11 mouse cellular contexts compared by ENCODE assay signal in the genomic region with DNA sequence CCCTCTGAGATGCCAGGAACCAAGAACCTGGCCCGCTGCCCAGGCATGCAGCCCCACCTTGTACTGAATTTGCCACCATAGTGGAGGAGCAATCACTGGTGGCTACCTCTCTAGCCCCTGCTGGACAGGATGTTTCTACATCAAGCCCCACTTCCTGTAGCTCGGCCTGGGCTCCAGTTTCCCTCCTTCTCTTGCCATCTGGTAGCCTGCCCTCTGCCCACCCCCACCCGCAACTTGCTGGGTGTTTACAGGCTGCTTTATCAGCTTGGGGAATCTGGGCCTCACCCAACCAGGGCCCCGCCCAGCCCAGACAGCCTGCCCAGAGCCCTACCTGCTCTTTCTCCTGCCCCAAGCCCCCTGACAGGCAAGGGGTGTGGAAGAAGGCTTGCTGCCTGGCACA. TPM values are rescaled to one million over a fixed set of nuclear protein-coding genes. Genes with fewer than 3 reads are reported as not detected.
DNase-seq lines count a peak whose midpoint lies in the region; ATAC-seq lines count a peak whose summit lies in the region.
"Had no signal": no experiment of that assay in that cellular context is flagged by ENCODE, and none has a peak within 500 bp of the region (broad histone marks: within the 10 kb centered on the region; RNA-seq: fewer than 3 reads in every experiment).

No protein-coding gene starts in this region.

- ATAC-seq in heart, embryonic 11.5 days (replicated peaks; ENCODE audit: insufficient number of reproducible peaks, low FRiP score, low TSS enrichment): no peak
- ATAC-seq in common myeloid progenitor, adult 5-6 weeks (replicated peaks; ENCODE audit: low read depth, poor library complexity, severe bottlenecking): peak; percentile 57
- ATAC-seq in lung, embryonic 16.5 days (ENCODE audit: low read depth): peak; percentile 74; the same call in 1 of the 2 replicates
- no peak for ATAC-seq in neural tube, embryonic 15.5 days (ENCODE audit: low FRiP score)

- no peak overlapping the region for H3K4me3 ChIP-seq in heart, embryonic 10.5 days
- H3K4me3 ChIP-seq in heart, embryonic 11.5 days (ENCODE audit: low read depth, low read length): no peak overlapping the region
- no peak overlapping the region for H3K4me3 ChIP-seq in lung, embryonic 16.5 days (ENCODE audit: low read length)
- no peak overlapping the region for H3K4me3 ChIP-seq in neural tube, embryonic 15.5 days (replicated peaks)
- H3K4me3 ChIP-seq: embryonic facial prominence, embryonic 10.5 days; limb, embryonic 13.5 days had no signal

- H3K4me2 ChIP-seq in heart, embryonic 11.5 days: no peak overlapping the region
- no peak overlapping the region for H3K4me2 ChIP-seq in lung, embryonic 16.5 days (ENCODE audit: low read depth, low read length)
- H3K4me2 ChIP-seq in neural tube, embryonic 15.5 days: no peak overlapping the region
- H3K4me2 ChIP-seq: hindbrain, embryonic 14.5 days; limb, embryonic 13.5 days had no signal

- no peak overlapping the region for H3K9ac ChIP-seq in heart, embryonic 11.5 days (ENCODE audit: low read depth, low read length)
- 0 out of 2 replicates have a peak overlapping the region, but pooled peaks have one; percentile 13 for H3K9ac ChIP-seq in lung, embryonic 16.5 days (ENCODE audit: low read length)
- H3K9ac ChIP-seq in neural tube, embryonic 15.5 days (replicated peaks): no peak overlapping the region
- H3K9ac ChIP-seq: hindbrain, embryonic 14.5 days; limb, embryonic 13.5 days had no signal

- H3K27me3 ChIP-seq in heart, embryonic 10.5 days (ENCODE audit: insufficient read depth, poor library complexity, severe bottlenecking): no peaks in the 10 kb centered on the region
- no peaks in the 10 kb centered on the region for H3K27me3 ChIP-seq in heart, embryonic 11.5 days (ENCODE audit: control insufficient read depth, insufficient read depth, low read length)
- H3K27me3 ChIP-seq in lung, embryonic 16.5 days (ENCODE audit: control insufficient read depth, insufficient read depth, low read depth, low read length): no peaks in the 10 kb centered on the region
- H3K27me3 ChIP-seq in neural tube, embryonic 15.5 days (replicated peaks): no peaks in the 10 kb centered on the region
- H3K27me3 ChIP-seq: limb, embryonic 13.5 days had no signal

- 51% methylated on average over 4 of the region's 4 CpGs for WGBS in heart, embryonic 10.5 days
- 61% methylated on average over 4 of the region's 4 CpGs for WGBS in heart, embryonic 11.5 days (ENCODE audit: insufficient replicate concordance)
- WGBS in lung, embryonic 16.5 days: 41% methylated on average over 4 of the region's 4 CpGs
- 80% methylated on average over 4 of the region's 4 CpGs for WGBS in neural tube, embryonic 15.5 days

- H3K4me1 ChIP-seq in heart, embryonic 10.5 days: peaks cover 8% of the 10 kb centered on the region
- peaks cover 7% of the 10 kb centered on the region for H3K4me1 ChIP-seq in heart, embryonic 11.5 days (ENCODE audit: control insufficient read depth, insufficient read depth, low read length)
- peaks cover 2% of the 10 kb centered on the region; the same call in 1 of the 2 replicates for H3K4me1 ChIP-seq in lung, embryonic 16.5 days (replicated peaks; ENCODE audit: control insufficient read depth, insufficient read depth, low read length)
- H3K4me1 ChIP-seq in neural tube, embryonic 15.5 days: no peaks in the 10 kb centered on the region

- no peak for DNase-seq in heart, embryonic 10.5 days (ENCODE audit: low spot score)
- peak; percentile 59 for DNase-seq in 3134 (ENCODE audit: extremely low read depth, insufficient read length, low spot score)
- no peak for DNase-seq in embryo, embryonic 11 days
- DNase-seq in cerebellum, adult 9-10 months: no peak

- H3K36me3 ChIP-seq in heart, embryonic 10.5 days: no peaks in the 10 kb centered on the region
- no peaks in the 10 kb centered on the region for H3K36me3 ChIP-seq in heart, embryonic 11.5 days (ENCODE audit: control insufficient read depth, insufficient read depth, low read length)
- no peaks in the 10 kb centered on the region for H3K36me3 ChIP-seq in lung, embryonic 16.5 days (ENCODE audit: control insufficient read depth, insufficient read depth, low read length)
- no peaks in the 10 kb centered on the region for H3K36me3 ChIP-seq in neural tube, embryonic 15.5 days
- H3K36me3 ChIP-seq: embryonic facial prominence, embryonic 10.5 days; limb, embryonic 13.5 days had no signal

- no peaks in the 10 kb centered on the region for H3K9me3 ChIP-seq in heart, embryonic 10.5 days
- H3K9me3 ChIP-seq in heart, embryonic 11.5 days (replicated peaks; ENCODE audit: control insufficient read depth, low read length): no peaks in the 10 kb centered on the region
- H3K9me3 ChIP-seq in lung, embryonic 16.5 days (ENCODE audit: control insufficient read depth, low read length): no peaks in the 10 kb centered on the region
- H3K9me3 ChIP-seq in neural tube, embryonic 15.5 days (replicated peaks): no peaks in the 10 kb centered on the region
- H3K9me3 ChIP-seq: embryonic facial prominence, embryonic 10.5 days; limb, embryonic 13.5 days had no signal

- H3K27ac ChIP-seq in heart, embryonic 10.5 days: peak overlapping the region; percentile 56; the same call in 1 of the 2 replicates
- H3K27ac ChIP-seq in heart, embryonic 11.5 days (ENCODE audit: low read depth, low read length): no peak overlapping the region
- H3K27ac ChIP-seq in lung, embryonic 16.5 days (ENCODE audit: low read length): peak overlapping the region; percentile 46
- H3K27ac ChIP-seq in neural tube, embryonic 15.5 days (replicated peaks): no peak overlapping the region
- H3K27ac ChIP-seq: embryonic facial prominence, embryonic 10.5 days; hindbrain, embryonic 14.5 days; limb, embryonic 13.5 days had no signal

RNA-seq across cellular contexts. Expression of a gene that starts 23.9 kb away (rescaled TPM):
- polyA plus RNA-seq in heart, embryonic 10.5 days (2016; fragmentation: Nextera tagmentation; extraction: Ambion mirVana): 9.9 and 15.7 TPM in 2 replicates
- 14.3 and 17.3 TPM in 2 replicates for polyA plus RNA-seq in heart, embryonic 11.5 days (2014; fragmentation: Nextera tagmentation; extraction: Ambion mirVana)
- total RNA-seq in common myeloid progenitor, adult 5-6 weeks (2017): 24.6 and 29.9 TPM in 2 replicates
- 5.4 and 5.5 TPM in 2 replicates for polyA plus RNA-seq in lung, embryonic 16.5 days (2015; fragmentation: Nextera tagmentation; extraction: Ambion mirVana)
- polyA plus RNA-seq in neural tube, embryonic 15.5 days (2015; fragmentation: Nextera tagmentation; extraction: Ambion mirVana): 0.74 and 2.5 TPM in 2 replicates

Comparison
In these comparisons a context has a peak if more than half of its experiments do, and no peak if none do; other contexts are left out.
1. H3K27ac ChIP-seq: peak in heart, embryonic 10.5 days (single experiment) and lung, embryonic 16.5 days (single experiment); none in heart, embryonic 11.5 days (single experiment) and neural tube, embryonic 15.5 days (single experiment).
2. ATAC-seq: peak in common myeloid progenitor, adult 5-6 weeks (single experiment) and lung, embryonic 16.5 days (single experiment); none in heart, embryonic 11.5 days (single experiment) and neural tube, embryonic 15.5 days (single experiment).